Mouse (Mus musculus) forebrain, embryonic 16.5 days (tissue): ENCODE measurements around the gene Trim56. TPM values are rescaled to one million over a fixed set of nuclear protein-coding genes. Genes with fewer than 3 reads are reported as not detected.

Experiments
- polyA plus RNA-seq: library from polyadenylated mRNA; unstranded; fragments of >200 nt; fragmentation: Nextera tagmentation; extraction: Ambion mirVana; gene quantifications from 2 replicates; pipeline ENCODE4 v1.2.1, GENCODE M21; 2015

Trim56 gene
- polyA plus RNA-seq, 1 experiment from 2014 or later, result 2.6 TPM

Other genes with a start within 250 kb of the Trim56 start
- gene Col26a1, start 233.0 kb downstream of the Trim56 start, polyA plus RNA-seq, result 13.9 and 16.7 TPM in 2 replicates
- 112 and 114 TPM in 2 replicates for gene Ift22, start 208.1 kb downstream of the Trim56 start, polyA plus RNA-seq
- gene Fis1, start 162.9 kb downstream of the Trim56 start, polyA plus RNA-seq, result 292 and 326 TPM in 2 replicates
- 0.21 and 0.58 TPM in 2 replicates for gene Cldn15, start 149.6 kb downstream of the Trim56 start, polyA plus RNA-seq
- gene Plod3, start 129.2 kb downstream of the Trim56 start, polyA plus RNA-seq, result 31.6 and 36.5 TPM in 2 replicates
- 107 and 131 TPM in 2 replicates for gene Znhit1, start 128.2 kb downstream of the Trim56 start, polyA plus RNA-seq
- 3.9 and 4.3 TPM in 2 replicates for gene Vgf, start 89.8 kb downstream of the Trim56 start, polyA plus RNA-seq
- 252 and 272 TPM in 2 replicates for gene Ap1s1, start 70.1 kb downstream of the Trim56 start, polyA plus RNA-seq
- 0.11 and 0.15 TPM in 2 replicates for gene Serpine1, start 43.9 kb downstream of the Trim56 start, polyA plus RNA-seq
- not detected in 2 replicates for gene Muc3, start 33.1 kb upstream of the Trim56 start, polyA plus RNA-seq
- gene Muc3a, start 96.2 kb upstream of the Trim56 start, polyA plus RNA-seq, result 0.17 TPM in 1 of 2 replicates, not detected in the other
- gene Ache, start 171.3 kb upstream of the Trim56 start, polyA plus RNA-seq, result 10.2 and 17.2 TPM in 2 replicates
- gene Ufsp1, start 178.4 kb upstream of the Trim56 start, polyA plus RNA-seq, result 6.1 and 8.9 TPM in 2 replicates
- gene Srrt, start 191.5 kb upstream of the Trim56 start, polyA plus RNA-seq, result 119 and 125 TPM in 2 replicates
- gene Trip6, start 198.2 kb upstream of the Trim56 start, polyA plus RNA-seq, result 17.0 and 17.9 TPM in 2 replicates
- gene Slc12a9, start 217.4 kb upstream of the Trim56 start, polyA plus RNA-seq, result 17.7 and 26.0 TPM in 2 replicates
- 6.1 and 8.1 TPM in 2 replicates for gene Ephb4, start 233.9 kb upstream of the Trim56 start, polyA plus RNA-seq